Mouse (Mus musculus): ENCODE results near the gene Olfr1369-ps1. TPM values are rescaled to one million over a fixed set of nuclear protein-coding genes. Genes with fewer than 3 reads are reported as not detected.

Gene Olfr1369-ps1
- polyA plus RNA-seq, 1 experiment from 2014 or later: 0.05 TPM

DNA sequence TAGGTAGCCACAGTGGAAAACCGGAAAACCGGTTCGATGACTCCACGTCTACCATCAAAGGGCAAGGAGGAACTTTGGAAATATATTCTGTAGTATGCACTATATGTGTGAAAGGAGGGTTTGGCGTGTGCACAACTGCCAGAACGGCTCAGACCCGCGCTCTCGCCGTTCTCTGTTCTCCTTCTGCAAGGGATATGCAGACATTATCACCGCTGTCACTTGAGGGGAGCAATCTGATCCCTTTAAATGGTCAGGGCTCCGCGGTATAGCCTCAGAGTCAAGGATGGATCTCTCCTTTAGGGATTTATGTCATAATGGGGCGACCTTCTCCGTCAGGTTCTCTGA lies 48.2 kb downstream of the Olfr1369-ps1 start:
- no peak overlapping the region for H3K27ac ChIP-seq
- H3K9me3 ChIP-seq: no peaks in the 10 kb centered on the region
- peak overlapping the region; percentile 72 for H3K4me2 ChIP-seq (replicated peaks)
- peak overlapping the region; percentile 29; the same call in 1 of the 2 replicates for H3K9ac ChIP-seq
- ATAC-seq: 0 out of 2 replicates have a peak, but pooled peaks have one; percentile 12
- H3K4me1 ChIP-seq (replicated peaks): no peaks in the 10 kb centered on the region
- no peaks in the 10 kb centered on the region for H3K36me3 ChIP-seq
- no peaks in the 10 kb centered on the region for H3K27me3 ChIP-seq (replicated peaks)
- H3K4me3 ChIP-seq (replicated peaks): peak overlapping the region; percentile 57
- under 1% methylated on average over 15 of the region's 15 CpGs for WGBS

DNA sequence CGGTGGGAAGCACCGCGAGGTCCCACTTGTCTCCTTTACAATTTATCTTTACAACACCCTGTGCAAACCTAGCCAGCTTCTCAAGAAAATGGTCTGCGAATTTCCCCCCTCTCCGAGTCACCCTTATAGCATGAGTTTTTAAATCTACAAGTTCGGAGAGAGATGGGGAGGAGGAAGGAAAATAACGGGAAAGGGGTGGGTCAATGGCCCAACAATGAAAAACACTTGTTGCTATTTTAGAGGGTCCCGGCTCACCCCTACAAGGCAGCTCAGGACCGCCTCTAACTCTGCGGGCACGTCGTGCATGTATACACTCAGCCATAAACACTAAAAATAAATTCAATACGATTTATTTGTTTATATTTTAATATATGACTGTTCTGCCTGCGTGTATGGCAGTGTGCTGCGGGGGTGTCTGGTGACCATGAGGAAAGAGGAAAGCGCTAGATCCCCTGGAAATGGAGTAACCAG lies 48.8 kb downstream of the Olfr1369-ps1 start:
- Histone ChIP-seq H3K27me3 (replicated peaks) (no peaks in the 10 kb centered on the region), H3K4me2 (replicated peaks) (peak overlapping the region; percentile 72), H3K36me3 (no peaks in the 10 kb centered on the region), H3K27ac (no peak overlapping the region), H3K9ac (peak overlapping the region; percentile 6; the same call in 1 of the 2 replicates), H3K4me1 (replicated peaks) (no peaks in the 10 kb centered on the region), H3K4me3 (replicated peaks) (peak overlapping the region; percentile 57), H3K9me3 (no peaks in the 10 kb centered on the region)
- WGBS: under 1% methylated on average over 16 of the region's 16 CpGs
- peak; percentile 18 for ATAC-seq

GRCm38 (mm10) chr13:21160657-21161590 lies 49.6 kb downstream of the Olfr1369-ps1 start:
- Histone ChIP-seq H3K27ac (no peak overlapping the region), H3K4me1 (replicated peaks) (no peaks in the 10 kb centered on the region), H3K27me3 (replicated peaks) (no peaks in the 10 kb centered on the region), H3K9ac (no peak overlapping the region), H3K36me3 (no peaks in the 10 kb centered on the region), H3K4me2 (replicated peaks) (peak overlapping the region; percentile 72), H3K9me3 (no peaks in the 10 kb centered on the region), H3K4me3 (replicated peaks) (peak overlapping the region; percentile 57)
- WGBS: under 1% methylated on average over 32 of the region's 32 CpGs
- ATAC-seq: peak; percentile 90

- no peak overlapping the region for H3K27ac ChIP-seq
- ATAC-seq: peak; percentile 27
- H3K4me1 ChIP-seq (replicated peaks): no peaks in the 10 kb centered on the region
- peak overlapping the region; percentile 57; the same call in 1 of the 2 replicates for H3K4me3 ChIP-seq (replicated peaks)
- no peak overlapping the region for H3K9ac ChIP-seq
- H3K9me3 ChIP-seq: no peaks in the 10 kb centered on the region
- WGBS: 44% methylated on average over 2 of the region's 2 CpGs
- H3K27me3 ChIP-seq (replicated peaks): no peaks in the 10 kb centered on the region
- no peaks in the 10 kb centered on the region for H3K36me3 ChIP-seq
- H3K4me2 ChIP-seq (replicated peaks): peak overlapping the region; percentile 47
Measured at GRCm38 (mm10) chr13:21161591-21161990, 50.3 kb downstream of the Olfr1369-ps1 start.

GRCm38 (mm10) chr13:21162591-21162990 lies 51.3 kb downstream of the Olfr1369-ps1 start:
- H3K27ac ChIP-seq: no peak overlapping the region
- no peaks in the 10 kb centered on the region for H3K4me1 ChIP-seq (replicated peaks)
- WGBS: 60% methylated on average over 5 of the region's 5 CpGs
- no peaks in the 10 kb centered on the region for H3K36me3 ChIP-seq
- H3K9me3 ChIP-seq: no peaks in the 10 kb centered on the region
- H3K9ac ChIP-seq: no peak overlapping the region
- ATAC-seq: no peak
- no peak overlapping the region for H3K4me2 ChIP-seq (replicated peaks)
- no peaks in the 10 kb centered on the region for H3K27me3 ChIP-seq (replicated peaks)
- no peak overlapping the region for H3K4me3 ChIP-seq (replicated peaks)

- H3K9me3 ChIP-seq: no peaks in the 10 kb centered on the region
- peak overlapping the region; percentile 52; the same call in 1 of the 2 replicates for H3K27ac ChIP-seq
Measured at GRCm38 (mm10) chr13:21166936-21167909, 55.9 kb downstream of the Olfr1369-ps1 start.

DNA sequence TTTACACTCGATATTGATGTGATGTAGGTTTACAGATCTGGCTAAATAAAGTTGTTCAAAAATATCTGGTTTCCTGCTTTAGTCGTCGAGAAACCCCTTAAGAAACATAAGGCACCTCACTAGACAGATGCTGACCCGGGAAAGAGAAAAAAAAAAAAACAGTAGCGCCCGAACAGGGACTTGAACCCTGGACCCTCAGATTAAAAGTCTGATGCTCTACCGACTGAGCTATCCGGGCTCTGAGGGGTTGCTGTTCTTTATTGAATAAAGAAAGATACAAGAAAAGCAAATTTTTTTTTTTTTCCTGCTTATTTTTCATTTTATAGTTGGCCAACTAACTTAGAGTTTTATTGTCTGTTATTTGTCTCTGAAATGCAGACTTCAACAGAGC lies 56.6 kb downstream of the Olfr1369-ps1 start:
- peak overlapping the region; percentile 46 for H3K4me3 ChIP-seq (replicated peaks)
- peak; percentile 54 for ATAC-seq
- no peaks in the 10 kb centered on the region for H3K36me3 ChIP-seq
- H3K4me1 ChIP-seq (replicated peaks): peaks cover 4% of the 10 kb centered on the region; the same call in 1 of the 2 replicates
- H3K9me3 ChIP-seq: no peaks in the 10 kb centered on the region
- H3K9ac ChIP-seq: no peak overlapping the region
- H3K27ac ChIP-seq: no peak overlapping the region
- no peaks in the 10 kb centered on the region for H3K27me3 ChIP-seq (replicated peaks)
- WGBS: under 1% methylated on average over 8 of the region's 8 CpGs
- H3K4me2 ChIP-seq (replicated peaks): peak overlapping the region; percentile 72

More at GRCm38 (mm10) chr13:21166936-21167909, 55.9 kb downstream of the Olfr1369-ps1 start:
- H3K4me3 ChIP-seq (replicated peaks): peak overlapping the region; percentile 46
- H3K9ac ChIP-seq: peak overlapping the region; percentile 37; the same call in 1 of the 2 replicates
- H3K27me3 ChIP-seq (replicated peaks): no peaks in the 10 kb centered on the region
- WGBS: 1% methylated on average over 27 of the region's 27 CpGs
- H3K36me3 ChIP-seq: no peaks in the 10 kb centered on the region
- peak; percentile 59 for ATAC-seq
- H3K4me2 ChIP-seq (replicated peaks): peak overlapping the region; percentile 72
- peaks cover 4% of the 10 kb centered on the region; the same call in 1 of the 2 replicates for H3K4me1 ChIP-seq (replicated peaks)

GRCm38 (mm10) chr13:21168371-21169011 lies 57.2 kb downstream of the Olfr1369-ps1 start:
- peak overlapping the region; percentile 50 for H3K9ac ChIP-seq
- peaks cover 4% of the 10 kb centered on the region; the same call in 1 of the 2 replicates for H3K4me1 ChIP-seq (replicated peaks)
- no peak for ATAC-seq
- H3K27ac ChIP-seq: no peak overlapping the region
- H3K36me3 ChIP-seq: no peaks in the 10 kb centered on the region
- peak overlapping the region; percentile 46 for H3K4me3 ChIP-seq (replicated peaks)
- under 1% methylated on average over 16 of the region's 16 CpGs for WGBS
- H3K4me2 ChIP-seq (replicated peaks): peak overlapping the region; percentile 72
- H3K27me3 ChIP-seq (replicated peaks): no peaks in the 10 kb centered on the region
- H3K9me3 ChIP-seq: no peaks in the 10 kb centered on the region

Other genes with a start within 250 kb of the Olfr1369-ps1 start
- not detected in 2 replicates for gene Olfr1370, start 36.5 kb upstream of the Olfr1369-ps1 start, polyA plus RNA-seq (2015; fragmentation: Nextera tagmentation; extraction: Ambion mirVana)
- gene Olfr263, start 18.2 kb downstream of the Olfr1369-ps1 start, polyA plus RNA-seq (2015; fragmentation: Nextera tagmentation; extraction: Ambion mirVana): not detected in 2 replicates
- not detected in 2 replicates for gene Olfr1368, start 34.4 kb downstream of the Olfr1369-ps1 start, polyA plus RNA-seq (2015; fragmentation: Nextera tagmentation; extraction: Ambion mirVana)
- 155 and 156 TPM in 2 replicates for gene Trim27, start 68.0 kb downstream of the Olfr1369-ps1 start, polyA plus RNA-seq (2015; fragmentation: Nextera tagmentation; extraction: Ambion mirVana)
- gene Gpx5, start 181.2 kb downstream of the Olfr1369-ps1 start, polyA plus RNA-seq (2015; fragmentation: Nextera tagmentation; extraction: Ambion mirVana): not detected in 2 replicates
- not detected in 2 replicates for gene Gpx6, start 200.6 kb downstream of the Olfr1369-ps1 start, polyA plus RNA-seq (2015; fragmentation: Nextera tagmentation; extraction: Ambion mirVana)
- not detected in 2 replicates for gene Olfr1367, start 235.4 kb downstream of the Olfr1369-ps1 start, polyA plus RNA-seq (2015; fragmentation: Nextera tagmentation; extraction: Ambion mirVana)

Measured in intestine, embryonic 15.5 days (tissue).